Mouse (Mus musculus) T-cell, adult 2 months (primary cell): ENCODE data around the gene Atf6.

Experiments
- DNase-seq: peaks from one replicate; pipeline ENCODE4 v3.0.0; 2022; ENCODE audit warnings: low spot score

The Atf6 gene

DNA sequence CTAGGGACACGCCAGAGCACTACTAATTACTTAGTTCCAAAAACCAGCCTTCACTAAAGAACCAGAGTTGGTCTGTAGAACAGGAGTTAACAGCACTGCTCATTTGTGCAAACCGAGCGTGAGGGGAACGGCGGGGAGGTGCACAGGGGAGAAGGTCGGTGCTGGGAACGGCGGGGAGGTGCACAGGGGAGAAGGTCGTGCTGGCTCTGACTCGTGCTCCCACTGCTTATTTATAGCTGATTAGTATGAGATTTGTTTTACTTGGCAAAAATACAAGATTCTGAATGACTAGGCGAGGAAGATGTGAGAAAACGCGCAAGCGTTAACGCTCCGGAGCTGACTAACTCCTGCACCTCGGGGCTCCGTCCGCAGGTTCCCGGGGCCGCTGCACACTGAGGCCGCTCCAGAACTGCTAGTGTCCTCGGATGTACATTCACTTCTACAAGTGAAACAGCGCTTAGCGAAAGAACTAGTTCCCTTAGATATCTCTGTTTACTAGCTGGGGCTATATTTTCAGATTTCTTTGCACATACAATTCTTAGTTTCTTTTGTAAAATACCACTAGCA is 96.1 kb downstream of the Atf6 start:
- no peak for DNase-seq

DNA sequence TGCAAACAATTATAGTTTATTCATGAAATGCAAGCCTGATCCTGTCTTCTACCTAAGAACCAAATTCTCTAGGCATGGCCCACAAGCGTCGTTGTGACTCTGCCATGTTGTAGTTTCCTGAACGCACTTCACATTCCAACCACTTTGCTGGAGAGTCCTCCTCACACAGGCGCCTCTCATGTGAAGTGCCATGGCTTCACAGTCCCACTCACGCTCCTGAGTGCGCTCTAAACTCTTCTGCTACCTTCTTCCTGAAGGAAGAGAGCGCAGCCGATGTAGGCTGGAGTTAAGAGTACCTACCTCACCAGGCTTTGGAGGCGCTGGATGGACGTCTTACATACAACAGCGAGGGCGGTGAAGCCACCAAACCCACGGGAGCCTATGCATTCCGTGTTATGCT is 96.9 kb downstream of the Atf6 start:
- no peak for DNase-seq

DNA sequence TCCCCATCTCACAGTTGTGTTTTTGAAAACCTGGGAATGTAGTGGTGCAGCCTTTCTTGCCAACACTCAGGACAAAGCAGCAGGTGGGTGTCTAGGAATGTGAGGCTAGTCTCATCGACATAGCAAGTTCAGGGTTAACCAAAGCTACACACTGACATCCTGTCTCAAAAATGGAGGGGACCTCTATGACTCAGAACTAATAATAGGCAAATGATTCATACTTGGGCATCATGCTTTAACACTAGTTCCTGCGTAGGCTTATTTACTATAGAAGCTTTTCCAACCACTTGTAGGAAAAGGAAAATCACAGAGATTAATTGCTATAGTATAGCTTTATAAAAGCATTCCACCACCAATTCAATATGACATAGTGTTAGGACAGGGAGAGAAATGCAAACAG is 100.6 kb downstream of the Atf6 start:
- no peak for DNase-seq

DNA sequence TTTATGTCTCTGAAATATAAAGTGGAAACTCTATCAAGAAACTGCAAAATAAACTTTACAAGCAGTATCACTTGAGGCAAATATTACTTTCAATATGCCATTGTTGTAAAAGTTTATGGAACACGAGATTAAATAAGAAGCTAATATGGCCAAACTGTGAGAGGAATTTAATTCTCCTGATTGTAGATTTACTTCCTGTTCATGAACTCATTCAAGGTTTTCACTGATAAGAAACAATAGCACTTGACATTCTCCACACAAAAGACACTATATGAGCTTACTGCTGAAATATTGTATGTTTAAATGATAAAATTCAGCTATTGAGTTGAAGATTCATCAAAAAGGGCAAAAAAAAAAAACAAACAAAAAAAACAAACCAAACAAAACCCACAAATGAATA is 102.8 kb downstream of the Atf6 start:
- DNase-seq = no peak

DNA sequence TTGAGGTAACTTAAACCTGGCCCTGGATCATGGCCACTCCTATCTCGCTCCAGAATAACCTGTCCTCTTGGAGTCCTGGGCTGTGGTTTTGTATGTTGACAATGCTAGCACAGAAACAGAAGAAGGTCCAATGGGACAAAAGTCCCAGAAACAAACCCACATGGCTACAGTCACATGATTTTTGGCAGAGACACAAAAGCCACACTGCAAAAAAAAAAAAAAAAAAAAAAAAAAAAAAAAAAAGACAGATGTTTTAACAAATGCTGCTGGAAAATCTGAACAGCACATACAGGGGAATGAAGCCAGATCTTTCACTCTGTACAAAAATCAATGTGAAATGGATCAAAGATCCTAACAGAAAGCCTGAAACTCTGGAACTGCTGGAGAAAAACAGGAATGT is 105.9 kb downstream of the Atf6 start:
- no peak for DNase-seq

DNA sequence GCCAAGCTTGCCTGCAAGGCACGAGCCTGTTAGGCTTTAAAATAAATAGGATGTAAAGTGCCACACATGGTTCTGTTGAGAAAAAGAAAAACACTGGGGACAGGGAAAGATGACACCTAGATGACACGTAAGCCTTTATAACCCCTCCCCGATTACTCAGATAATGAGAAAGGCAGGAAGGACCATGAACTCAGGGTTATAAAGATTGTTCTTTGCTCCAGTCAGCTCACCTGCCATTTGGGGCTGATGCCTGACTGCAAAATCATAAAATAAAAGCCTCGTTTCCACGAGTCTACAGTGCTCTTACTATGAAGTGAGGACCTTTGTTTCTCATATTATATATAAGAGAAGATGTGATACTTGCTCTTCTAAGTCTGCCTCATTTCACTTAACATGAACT is 114.0 kb downstream of the Atf6 start:
- DNase-seq = no peak

DNA sequence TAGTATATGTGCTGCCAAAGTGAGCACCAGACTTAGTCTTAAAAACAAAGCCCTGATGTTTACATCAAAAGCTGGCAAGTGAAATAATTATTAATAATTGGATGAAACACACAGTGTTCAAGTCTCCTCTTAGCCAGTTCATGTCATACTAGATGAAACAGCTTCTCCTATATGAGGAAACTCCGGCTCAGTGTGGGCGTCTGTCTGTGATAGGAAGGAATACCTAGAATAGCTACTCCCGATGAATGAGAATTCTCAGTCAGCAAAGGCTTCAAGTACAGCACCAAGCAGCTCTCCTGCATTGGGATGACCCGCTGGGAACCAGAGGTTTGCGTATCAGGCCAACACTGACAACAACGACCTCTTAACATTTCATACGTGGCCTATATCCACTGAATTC is 115.8 kb downstream of the Atf6 start:
- DNase-seq = no peak

DNA sequence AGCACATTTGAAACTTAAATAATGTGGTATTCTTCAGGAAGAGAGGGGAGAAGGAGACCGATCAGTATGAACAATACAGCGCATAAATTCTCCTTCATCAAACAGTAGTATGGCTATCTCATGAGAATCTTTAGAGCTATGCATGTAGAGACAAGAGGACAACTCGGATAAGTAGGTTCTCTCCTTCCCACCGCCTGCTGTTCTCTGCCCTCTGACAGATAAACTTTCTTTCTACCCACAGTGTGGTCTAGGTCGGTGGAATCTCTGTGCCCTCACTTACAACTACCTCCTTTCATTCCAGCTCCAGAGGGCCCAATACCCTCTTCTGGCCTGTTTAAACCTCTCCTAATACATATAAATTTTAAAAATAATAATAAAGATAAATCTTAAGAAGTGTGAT is 121.0 kb downstream of the Atf6 start:
- no peak for DNase-seq

DNA sequence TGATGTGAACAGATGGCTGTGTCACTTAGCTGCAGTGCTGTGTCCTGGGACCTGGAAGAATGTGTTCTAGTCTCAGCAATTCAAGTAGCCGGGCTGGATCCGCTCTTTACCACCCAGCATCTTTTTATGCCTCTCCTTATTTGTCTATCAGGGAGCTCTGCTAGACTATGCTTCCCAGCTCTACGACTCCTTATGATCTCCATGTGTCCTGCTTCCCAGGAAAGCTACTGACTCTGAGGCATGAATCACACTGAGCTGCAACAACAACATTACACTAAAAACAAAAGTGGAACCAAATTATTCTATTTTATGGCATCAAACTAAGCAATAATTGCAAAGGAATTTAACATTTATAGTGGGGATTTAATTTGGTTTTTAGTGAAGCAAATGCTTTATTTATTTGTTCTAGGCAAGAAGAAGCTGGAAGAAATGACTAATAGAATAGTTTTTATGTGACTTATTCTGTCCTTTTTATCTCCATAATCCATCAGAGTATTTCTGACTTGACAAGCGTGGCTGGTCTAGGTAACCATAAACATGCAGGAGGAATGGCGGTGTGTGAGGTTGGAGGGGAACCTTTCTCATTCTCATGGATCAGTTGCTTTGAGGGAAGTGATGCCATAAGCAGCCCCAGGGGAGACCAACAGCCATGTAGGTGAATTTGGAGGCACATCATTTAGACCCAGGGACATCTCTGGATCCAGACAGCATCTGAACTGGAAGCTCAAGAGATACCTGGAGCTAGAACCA is 125.9 kb downstream of the Atf6 start:
- no peak for DNase-seq

DNA sequence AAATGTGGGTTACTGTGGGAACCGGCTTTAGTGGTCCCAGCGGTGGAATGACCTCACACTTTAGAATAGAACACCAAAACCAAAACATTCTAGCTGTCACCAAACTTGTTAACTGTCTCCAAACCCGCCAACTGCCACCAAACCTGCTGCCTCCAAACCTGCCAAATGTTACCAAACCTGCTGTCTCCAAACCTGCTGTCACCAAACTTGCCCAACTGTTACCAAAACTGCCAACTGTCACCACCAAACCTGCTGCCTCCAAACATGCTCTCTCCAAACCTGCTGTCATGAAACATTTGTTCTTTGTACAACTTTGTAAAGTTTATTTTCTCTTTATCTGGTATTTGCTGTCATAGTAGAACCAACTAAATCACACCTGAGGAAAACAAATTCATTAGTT is 132.7 kb downstream of the Atf6 start:
- DNase-seq = no peak

DNA sequence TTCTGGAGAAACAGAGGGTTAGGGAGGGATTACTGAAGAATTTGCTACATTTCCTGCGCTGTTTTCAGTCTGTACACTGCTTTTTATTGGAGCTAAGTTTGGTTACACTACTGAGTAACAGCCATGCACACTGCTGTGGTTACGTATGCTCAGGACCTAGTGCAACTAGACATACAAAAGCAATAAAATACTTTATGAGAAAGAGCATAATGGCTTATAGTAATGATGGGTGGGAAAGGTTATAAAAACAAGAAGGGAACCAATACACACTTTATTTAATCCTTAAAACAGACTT is 135.0 kb downstream of the Atf6 start:
- DNase-seq = no peak

DNA sequence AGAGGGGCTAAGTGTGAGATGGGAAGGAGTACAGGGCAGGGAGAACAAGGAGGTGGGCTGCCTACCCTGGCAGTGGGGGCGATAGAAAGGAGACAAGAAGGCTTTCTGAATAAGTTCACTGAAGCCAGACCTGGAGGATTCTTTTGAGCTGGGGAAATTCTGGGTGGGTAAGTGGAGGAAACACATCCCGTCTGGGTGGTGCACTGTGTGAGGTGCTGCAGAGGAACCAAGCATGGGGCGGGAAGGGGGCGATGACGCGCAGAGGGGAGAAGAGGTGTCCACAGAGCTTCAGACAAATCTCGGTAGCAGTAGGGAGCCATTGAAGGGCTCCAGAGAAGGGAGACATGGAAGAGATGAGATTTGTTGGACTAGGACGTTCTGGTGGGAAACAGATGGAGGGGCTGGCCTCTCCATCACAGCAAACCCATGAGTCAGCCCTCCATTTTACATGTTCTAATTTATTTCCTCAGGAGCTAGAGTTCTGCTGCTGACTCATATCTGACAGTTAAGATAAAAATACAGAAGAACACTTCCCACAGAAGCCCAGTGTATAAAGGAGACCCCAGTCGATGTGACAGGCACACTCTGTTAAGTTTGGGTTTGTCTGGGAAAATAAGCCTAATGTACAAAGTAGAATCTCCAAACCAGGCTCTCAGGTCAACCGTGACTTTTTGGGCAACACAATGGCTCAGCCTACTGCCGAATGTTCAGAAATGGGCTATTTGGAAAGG is 135.5 kb downstream of the Atf6 start:
- no peak for DNase-seq

DNA sequence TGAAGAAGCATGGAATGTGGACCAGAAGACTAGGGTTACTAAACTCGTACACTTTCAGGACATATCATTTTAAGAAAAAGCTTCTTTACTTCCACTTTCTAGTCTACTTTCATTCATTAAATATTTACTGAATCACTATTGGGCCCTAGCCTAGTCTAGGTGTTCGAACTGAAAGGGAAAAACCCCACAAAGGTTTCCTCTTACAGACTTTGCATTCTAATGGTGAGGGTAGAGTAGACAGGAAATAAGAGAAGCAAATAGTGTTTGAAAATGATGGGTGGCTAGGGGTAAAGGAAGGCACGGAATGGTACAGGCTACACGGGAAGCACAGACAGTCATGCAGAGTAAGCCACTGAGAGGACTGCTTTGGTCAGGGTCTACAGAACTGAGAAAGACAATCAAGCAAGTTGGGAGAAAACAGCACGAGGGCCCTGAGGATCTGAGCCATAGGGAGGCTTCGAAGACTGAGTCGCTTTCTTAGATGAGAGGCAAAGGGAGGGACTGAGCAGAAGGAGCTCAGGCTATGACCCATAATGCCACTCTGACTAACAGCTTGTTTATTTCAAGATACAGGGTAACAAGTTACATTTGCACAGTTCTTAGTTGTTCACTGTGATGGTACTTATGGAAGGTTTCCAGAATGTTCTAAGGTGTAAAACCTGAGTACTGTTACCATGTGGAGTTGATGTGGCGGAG is 138.2 kb downstream of the Atf6 start:
- no peak for DNase-seq

DNA sequence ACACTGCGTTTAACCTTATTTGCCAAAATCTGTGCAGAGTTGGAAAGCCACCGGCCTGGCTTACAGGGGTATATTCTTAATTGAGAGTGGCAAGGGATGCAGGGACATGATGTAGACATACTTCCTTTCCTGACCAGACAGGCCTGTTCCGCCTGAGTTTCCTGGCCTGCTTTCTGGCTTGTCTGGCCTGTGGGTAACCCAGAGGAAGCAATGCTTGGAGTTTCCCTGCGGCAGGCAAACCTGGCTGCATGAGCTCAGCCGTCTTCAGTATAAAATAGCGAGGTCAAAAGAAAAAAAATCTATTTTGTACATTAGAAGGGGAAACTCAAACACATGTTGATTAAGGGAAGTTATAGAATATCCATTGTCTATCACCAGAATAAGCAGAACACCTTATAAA is 139.0 kb downstream of the Atf6 start:
- DNase-seq = no peak

DNA sequence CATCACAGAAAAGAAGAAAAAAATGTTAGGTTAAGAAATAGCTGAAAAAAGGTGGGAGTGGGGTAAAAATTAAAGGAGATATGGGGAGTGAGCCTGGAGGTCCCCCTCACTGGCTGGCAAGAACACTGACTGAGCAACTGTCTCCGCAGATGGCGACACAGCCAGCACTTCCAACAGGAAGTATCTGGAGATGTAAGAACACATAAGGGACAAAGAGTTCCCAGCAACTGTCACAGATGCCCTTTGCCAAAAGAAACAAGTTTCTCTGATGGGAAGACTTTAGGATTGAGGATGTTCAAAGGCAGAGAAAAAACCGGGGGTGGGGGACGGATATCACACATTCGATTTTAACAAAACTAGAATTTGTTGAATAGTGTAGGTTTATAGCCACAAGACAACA is 146.0 kb downstream of the Atf6 start:
- no peak for DNase-seq

DNA sequence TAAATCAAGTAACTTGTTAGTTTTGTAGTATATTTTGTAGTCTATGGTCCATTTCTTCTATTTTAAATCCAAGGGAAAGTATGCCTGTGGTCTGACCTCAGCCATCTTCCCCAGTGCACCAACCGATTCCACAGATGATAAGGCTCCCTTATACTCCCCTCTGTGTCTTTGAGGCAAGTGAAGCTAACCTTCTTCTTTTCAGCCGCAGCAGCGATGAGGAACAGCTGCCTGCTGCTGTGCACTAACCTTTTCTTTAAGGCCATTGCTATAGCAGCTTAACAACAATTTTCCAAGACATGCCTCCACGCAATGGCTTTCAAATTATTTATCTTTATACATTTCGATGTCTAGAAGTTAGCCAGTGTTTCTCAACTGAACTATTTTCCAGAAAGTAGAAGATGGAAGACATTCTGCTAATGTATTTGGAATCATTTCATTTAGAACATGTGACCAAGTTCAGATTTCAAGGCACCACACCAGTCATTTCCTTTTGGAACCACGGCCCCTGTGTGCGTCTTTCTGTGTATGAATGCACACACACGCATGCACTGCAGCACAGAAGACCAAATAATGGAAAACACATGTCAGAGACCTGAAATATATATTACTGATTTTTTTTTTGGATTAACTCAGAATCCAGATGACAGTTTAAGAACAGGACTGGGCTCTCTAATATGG is 149.3 kb downstream of the Atf6 start:
- DNase-seq = no peak

DNA sequence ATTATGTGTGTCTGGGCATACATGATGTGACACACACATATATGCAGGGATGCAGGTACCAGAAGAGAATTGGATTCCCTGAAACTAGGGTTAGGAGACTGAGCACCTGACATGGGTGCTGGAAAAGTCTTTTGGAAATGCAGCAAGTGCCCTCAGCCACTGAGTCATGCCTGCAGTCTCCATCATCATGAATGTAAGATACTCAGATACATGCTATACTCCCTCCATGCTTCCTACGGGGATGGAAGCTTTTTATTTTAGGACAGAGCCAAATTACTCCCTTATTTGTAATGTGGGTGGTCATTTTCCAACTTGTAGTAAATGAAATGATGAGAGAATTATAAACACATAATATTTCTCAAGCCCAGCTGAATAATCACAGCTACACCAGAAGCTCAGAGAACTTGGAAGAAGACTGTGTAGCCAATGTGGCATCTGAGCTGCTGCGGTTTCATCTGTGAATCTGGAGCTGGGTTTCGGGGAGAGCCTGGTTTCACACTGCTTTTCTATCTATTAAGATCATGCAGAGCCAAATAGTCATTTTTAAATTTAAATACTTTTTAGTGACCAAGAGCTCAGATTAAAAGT is 150.2 kb downstream of the Atf6 start:
- no peak for DNase-seq

DNA sequence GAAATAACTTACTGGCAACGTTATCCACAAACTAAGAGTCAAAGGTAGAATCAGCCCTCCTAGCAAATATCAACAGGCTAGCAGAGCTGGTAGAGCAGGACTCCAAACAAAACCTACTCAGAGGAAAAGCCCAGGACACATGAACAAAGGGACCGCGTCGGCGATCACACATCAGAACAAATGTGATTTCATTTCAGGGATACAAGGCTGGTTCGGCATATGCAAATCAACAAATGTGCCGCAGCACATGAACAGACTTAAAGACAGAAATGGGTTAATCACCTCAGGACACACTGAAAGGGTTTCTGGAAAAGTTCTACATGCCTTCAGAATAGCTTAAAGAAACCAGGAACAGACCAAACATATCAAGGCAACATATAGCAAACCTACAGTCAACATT is 155.8 kb downstream of the Atf6 start:
- DNase-seq = no peak

DNA sequence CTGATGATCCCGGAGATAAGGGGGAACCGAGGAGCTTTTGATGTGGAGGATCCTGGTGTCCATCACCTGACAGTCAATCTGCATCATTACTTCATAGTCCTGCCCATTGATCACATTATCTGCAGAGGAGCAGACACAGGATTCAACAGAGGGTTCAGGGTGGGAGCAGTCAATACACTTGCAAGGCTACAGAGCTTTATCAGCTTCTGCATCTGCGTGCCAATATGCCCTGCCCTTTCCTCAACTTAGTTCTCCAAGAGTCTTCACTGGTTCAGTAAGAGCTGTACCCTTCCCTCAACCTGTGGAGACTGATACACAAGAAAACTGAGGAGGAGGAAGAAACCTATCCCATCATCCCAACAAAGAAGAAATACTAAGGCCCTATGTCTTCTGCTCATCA is 157.6 kb downstream of the Atf6 start:
- no peak for DNase-seq

DNA sequence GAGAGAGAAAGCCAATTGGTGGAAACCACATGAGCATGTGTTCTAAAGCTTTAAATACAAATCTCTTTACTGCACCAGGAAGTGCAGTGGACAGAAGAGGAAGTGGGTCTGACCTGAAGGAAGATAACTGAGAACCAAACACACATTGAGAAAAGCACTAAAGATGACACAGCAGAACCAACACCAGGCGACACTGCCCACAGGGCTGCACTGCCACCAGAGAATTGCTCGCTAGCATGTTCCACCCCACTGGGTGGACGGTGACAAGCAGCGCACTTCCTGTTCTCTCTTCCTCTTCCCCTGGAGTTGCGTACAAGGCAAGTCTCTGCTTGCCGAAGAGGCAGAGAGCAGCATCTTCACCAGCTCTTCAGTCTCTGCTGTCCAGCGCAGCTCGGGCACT is 158.1 kb downstream of the Atf6 start:
- DNase-seq = peak; percentile 15

DNA sequence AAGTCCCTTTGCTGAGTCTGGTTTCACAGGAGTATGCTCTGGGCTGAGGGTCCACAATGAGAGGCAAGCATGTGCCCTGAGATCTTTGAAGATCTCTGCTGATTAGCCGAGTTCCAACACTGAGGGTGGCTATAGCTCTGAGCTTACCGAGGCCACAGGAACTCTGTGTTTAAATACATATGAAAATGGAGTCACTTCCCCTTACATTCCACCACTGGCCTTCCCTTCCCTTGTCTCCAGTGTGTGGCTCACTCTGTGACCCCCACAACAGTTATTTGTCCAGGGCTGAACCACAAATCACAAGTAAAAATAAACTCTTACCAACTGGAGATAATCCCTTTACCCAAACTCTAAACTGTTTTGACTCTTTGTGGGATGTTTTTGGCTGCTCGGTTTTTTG is 158.5 kb downstream of the Atf6 start:
- DNase-seq = no peak

DNA sequence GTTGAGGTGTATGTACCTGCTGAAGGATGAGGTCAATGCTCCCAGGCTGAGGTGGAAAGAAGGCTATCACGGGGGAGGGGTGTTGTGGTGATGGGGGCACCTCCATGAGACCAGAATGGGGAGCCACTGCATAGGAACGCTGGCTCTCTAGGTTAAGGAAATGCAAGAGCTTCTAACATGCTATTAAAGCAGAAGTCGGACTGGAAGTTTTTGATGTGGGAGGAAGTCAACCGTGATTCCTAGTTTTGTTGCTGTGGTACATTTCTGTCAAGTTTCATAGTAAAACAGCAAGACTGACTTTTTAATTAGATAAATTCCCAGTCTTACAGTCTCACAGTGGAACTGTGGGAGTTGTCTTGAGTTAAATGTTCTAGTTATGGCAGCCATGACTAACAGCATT is 161.5 kb downstream of the Atf6 start:
- DNase-seq = no peak
